Mouse (Mus musculus) limb, embryonic 13.5 days (tissue): Measurements from ENCODE around the gene Cyp39a1. TPM values are rescaled to one million over a fixed set of nuclear protein-coding genes. Genes with fewer than 3 reads are reported as not detected.

ENCODE experiments used
- ATAC-seq: fragments of 200-750 bp; cut with Nextera tagmentation; 2 replicates; pipeline ENCODE4 v1.8.0; 2017; ENCODE audit warnings: low read depth, moderate number of reproducible peaks, moderate TSS enrichment; ENCODE audit not compliant: low FRiP score
- H3K27ac ChIP-seq: fragments of 300-500 bp; sonication (generic); 2 replicates; pipeline ENCODE4 v1.5.1; 2015; ENCODE audit warnings: inconsistent platforms, mild to moderate bottlenecking, moderate library complexity
- H3K27me3 ChIP-seq: fragments of 300-500 bp; sonication (generic); 2 replicates; pipeline ENCODE4 v1.6.1; 2015; ENCODE audit warnings: mild to moderate bottlenecking, inconsistent platforms
- H3K36me3 ChIP-seq: fragments of 300-500 bp; sonication (generic); 2 replicates; pipeline ENCODE4 v1.6.1; 2015; ENCODE audit warnings: inconsistent platforms, mild to moderate bottlenecking, moderate library complexity
- H3K4me1 ChIP-seq: fragments of 300-500 bp; sonication (generic); 2 replicates; pipeline ENCODE4 v1.6.1; 2015; ENCODE audit warnings: inconsistent platforms
- H3K4me2 ChIP-seq: fragments of 300-500 bp; sonication (generic); replicated peaks from 2 replicates; pipeline ENCODE4 v1.6.1; 2015; ENCODE audit warnings: inconsistent platforms, mild to moderate bottlenecking, moderate library complexity
- H3K4me3 ChIP-seq: fragments of 300-500 bp; sonication (generic); 2 replicates; pipeline ENCODE4 v1.5.1; 2015; ENCODE audit warnings: moderate library complexity, mild to moderate bottlenecking, inconsistent platforms
- H3K9ac ChIP-seq: fragments of 300-500 bp; sonication (generic); 2 replicates; pipeline ENCODE4 v1.6.1; 2015; ENCODE audit warnings: mild to moderate bottlenecking, inconsistent platforms
- H3K9me3 ChIP-seq: fragments of 300-500 bp; sonication (generic); 2 replicates; pipeline ENCODE4 v1.6.1; 2016; ENCODE audit warnings: inconsistent platforms
- WGBS: fragments of 180-500 bp; shearing (Covaris S2); methylation state at CpG from one replicate; pipeline ENCODE4 v1.1.7; 2015; 5-methylcytosine and 5-hydroxymethylcytosine counted together
- polyA plus RNA-seq: library from polyadenylated mRNA; unstranded; fragments of >200 nt; fragmentation: Nextera tagmentation; extraction: Ambion mirVana; gene quantifications from 2 replicates; pipeline ENCODE4 v1.2.1, GENCODE M21; 2015

The Cyp39a1 gene
- 29.0 and 32.0 TPM in 2 replicates for polyA plus RNA-seq

GRCm38 (mm10) chr17:43667290-43667843, at the start of gene Cyp39a1:
Gene Cyp39a1, plus strand, starts transcription at chr17:43667425.
- H3K4me3 ChIP-seq, result peak within 1 kb of the TSS; percentile 92
- peak within 1 kb of the TSS; percentile 55; the same call in 1 of the 2 replicates for H3K27ac ChIP-seq
- WGBS, result 0% methylated on average over 17 of the region's 17 CpGs
- 0 out of 2 replicates have a peak, but pooled peaks have one; percentile 9 for ATAC-seq
- peaks cover 3% of the 10 kb centered on the region; the same call in 1 of the 2 replicates for H3K36me3 ChIP-seq
- no peaks in the 10 kb centered on the region for H3K9me3 ChIP-seq
- H3K27me3 ChIP-seq, result no peaks in the 10 kb centered on the region
- H3K9ac ChIP-seq, result peak within 1 kb of the TSS; percentile 86
- peaks cover 31% of the 10 kb centered on the region for H3K4me1 ChIP-seq
- peak within 1 kb of the TSS; percentile 88 for H3K4me2 ChIP-seq

- Histone ChIP-seq H3K4me3 (no peak overlapping the region), H3K4me2 (no peak overlapping the region), H3K27ac (no peak overlapping the region), H3K9me3 (no peaks in the 10 kb centered on the region), H3K4me1 (no peaks in the 10 kb centered on the region), H3K9ac (no peak overlapping the region), H3K27me3 (no peaks in the 10 kb centered on the region), H3K36me3 (no peaks in the 10 kb centered on the region)
- ATAC-seq, result no peak
- 86% methylated on average over 9 of the region's 9 CpGs for WGBS
Measured at GRCm38 (mm10) chr17:43619156-43619555, 48.1 kb upstream of the Cyp39a1 start.

GRCm38 (mm10) chr17:43622076-43622475, 45.1 kb upstream of the Cyp39a1 start:
- WGBS, result 83% methylated on average over 10 of the region's 10 CpGs
- Histone ChIP-seq H3K27ac (no peak overlapping the region), H3K4me1 (no peaks in the 10 kb centered on the region), H3K9ac (no peak overlapping the region), H3K4me2 (no peak overlapping the region), H3K9me3 (no peaks in the 10 kb centered on the region), H3K36me3 (no peaks in the 10 kb centered on the region), H3K4me3 (no peak overlapping the region), H3K27me3 (peaks cover 2% of the 10 kb centered on the region)
- no peak for ATAC-seq

- Histone ChIP-seq H3K4me1 (peaks cover 16% of the 10 kb centered on the region), H3K36me3 (no peaks in the 10 kb centered on the region), H3K27me3 (peaks cover 54% of the 10 kb centered on the region), H3K9ac (no peak overlapping the region), H3K4me3 (no peak overlapping the region), H3K27ac (no peak overlapping the region), H3K9me3 (peaks cover 3% of the 10 kb centered on the region; the same call in 1 of the 2 replicates), H3K4me2 (no peak overlapping the region)
- WGBS, result 89% methylated on average over 10 of the region's 10 CpGs
- ATAC-seq, result no peak
Measured at GRCm38 (mm10) chr17:43628246-43628645, 39.0 kb upstream of the Cyp39a1 start.

- Histone ChIP-seq H3K36me3 (no peaks in the 10 kb centered on the region), H3K9ac (peak overlapping the region; percentile 60; the same call in 1 of the 2 replicates), H3K4me2 (peak overlapping the region; percentile 88), H3K27me3 (peaks cover 54% of the 10 kb centered on the region), H3K27ac (no peak overlapping the region), H3K9me3 (peaks cover 3% of the 10 kb centered on the region; the same call in 1 of the 2 replicates), H3K4me1 (peaks cover 16% of the 10 kb centered on the region), H3K4me3 (peak overlapping the region; percentile 48)
- WGBS, result 24% methylated on average over 24 of the region's 24 CpGs
- ATAC-seq, result no peak
Measured at GRCm38 (mm10) chr17:43629026-43629495, 38.2 kb upstream of the Cyp39a1 start.

GRCm38 (mm10) chr17:43629496-43630426, 37.5 kb upstream of the Cyp39a1 start, which contains the start of gene Tdrd6:
Gene Tdrd6, minus strand, starts transcription at chr17:43630299.
- Histone ChIP-seq H3K9ac (peak within 1 kb of the TSS; percentile 60), H3K4me2 (peak within 1 kb of the TSS; percentile 88), H3K27me3 (peaks cover 54% of the 10 kb centered on the region), H3K4me3 (peak within 1 kb of the TSS; percentile 48), H3K4me1 (peaks cover 16% of the 10 kb centered on the region), H3K27ac (no peak within 1 kb of the TSS), H3K36me3 (no peaks in the 10 kb centered on the region), H3K9me3 (peaks cover 3% of the 10 kb centered on the region; the same call in 1 of the 2 replicates)
- WGBS, result 4% methylated on average over 83 of the region's 83 CpGs
- ATAC-seq, result peak; percentile 54

- Histone ChIP-seq H3K9me3 (peaks cover 3% of the 10 kb centered on the region; the same call in 1 of the 2 replicates), H3K27ac (no peak overlapping the region), H3K4me3 (peak overlapping the region; percentile 48), H3K4me1 (peaks cover 16% of the 10 kb centered on the region), H3K9ac (peak overlapping the region; percentile 60), H3K36me3 (no peaks in the 10 kb centered on the region), H3K4me2 (peak overlapping the region; percentile 88), H3K27me3 (peaks cover 54% of the 10 kb centered on the region)
- 39% methylated on average over 13 of the region's 13 CpGs for WGBS
- peak; percentile 8; the same call in 1 of the 2 replicates for ATAC-seq
Measured at GRCm38 (mm10) chr17:43630427-43630760, 36.8 kb upstream of the Cyp39a1 start.

- no peaks in the 10 kb centered on the region for H3K9me3 ChIP-seq
- 0 out of 2 replicates have a peak, but pooled peaks cover 5% of the 10 kb centered on the region for H3K27me3 ChIP-seq
- WGBS, result 93% methylated on average over 4 of the region's 4 CpGs
- H3K4me2 ChIP-seq, result no peak overlapping the region
- H3K27ac ChIP-seq, result no peak overlapping the region
- H3K4me1 ChIP-seq, result no peaks in the 10 kb centered on the region
- no peak overlapping the region for H3K9ac ChIP-seq
- ATAC-seq, result no peak
- H3K36me3 ChIP-seq, result peaks cover 10% of the 10 kb centered on the region
- H3K4me3 ChIP-seq, result no peak overlapping the region
Measured at GRCm38 (mm10) chr17:43637146-43637545, 30.1 kb upstream of the Cyp39a1 start.

GRCm38 (mm10) chr17:43640825-43641224, 26.4 kb upstream of the Cyp39a1 start:
- peaks cover 39% of the 10 kb centered on the region for H3K36me3 ChIP-seq
- no peaks in the 10 kb centered on the region for H3K9me3 ChIP-seq
- 85% methylated on average over 1 of the region's 1 CpGs for WGBS
- no peak overlapping the region for H3K9ac ChIP-seq
- H3K27me3 ChIP-seq, result no peaks in the 10 kb centered on the region
- no peak overlapping the region for H3K27ac ChIP-seq
- ATAC-seq, result no peak
- no peaks in the 10 kb centered on the region for H3K4me1 ChIP-seq
- H3K4me3 ChIP-seq, result no peak overlapping the region
- no peak overlapping the region for H3K4me2 ChIP-seq

- peaks cover 52% of the 10 kb centered on the region for H3K36me3 ChIP-seq
- no peak overlapping the region for H3K4me2 ChIP-seq
- H3K27me3 ChIP-seq, result no peaks in the 10 kb centered on the region
- no peak overlapping the region for H3K4me3 ChIP-seq
- H3K27ac ChIP-seq, result no peak overlapping the region
- ATAC-seq, result no peak
- no peaks in the 10 kb centered on the region for H3K9me3 ChIP-seq
- 84% methylated on average over 7 of the region's 7 CpGs for WGBS
- no peaks in the 10 kb centered on the region for H3K4me1 ChIP-seq
- no peak overlapping the region for H3K9ac ChIP-seq
Measured at GRCm38 (mm10) chr17:43643191-43643590, 24.0 kb upstream of the Cyp39a1 start.

GRCm38 (mm10) chr17:43644375-43644774, 22.9 kb upstream of the Cyp39a1 start:
- no peaks in the 10 kb centered on the region for H3K9me3 ChIP-seq
- H3K27me3 ChIP-seq, result no peaks in the 10 kb centered on the region
- no peak overlapping the region for H3K4me2 ChIP-seq
- WGBS, result 75% methylated on average over 7 of the region's 7 CpGs
- no peak overlapping the region for H3K9ac ChIP-seq
- peaks cover 59% of the 10 kb centered on the region for H3K36me3 ChIP-seq
- ATAC-seq, result no peak
- H3K4me1 ChIP-seq, result no peaks in the 10 kb centered on the region
- H3K4me3 ChIP-seq, result no peak overlapping the region
- H3K27ac ChIP-seq, result no peak overlapping the region

GRCm38 (mm10) chr17:43645136-43645535, 22.1 kb upstream of the Cyp39a1 start:
- ATAC-seq, result no peak
- Histone ChIP-seq H3K36me3 (peaks cover 64% of the 10 kb centered on the region), H3K27ac (no peak overlapping the region), H3K4me3 (no peak overlapping the region), H3K4me2 (no peak overlapping the region), H3K9me3 (no peaks in the 10 kb centered on the region), H3K4me1 (no peaks in the 10 kb centered on the region), H3K9ac (no peak overlapping the region), H3K27me3 (no peaks in the 10 kb centered on the region)
- 90% methylated on average over 3 of the region's 3 CpGs for WGBS
